Mouse (Mus musculus) cerebellum, adult 9-10 months (tissue): ENCODE data around the gene Alk.

Experiments used
- DNase-seq: peaks from one replicate; pipeline ENCODE4 v3.0.0; 2022

The Alk gene

DNA sequence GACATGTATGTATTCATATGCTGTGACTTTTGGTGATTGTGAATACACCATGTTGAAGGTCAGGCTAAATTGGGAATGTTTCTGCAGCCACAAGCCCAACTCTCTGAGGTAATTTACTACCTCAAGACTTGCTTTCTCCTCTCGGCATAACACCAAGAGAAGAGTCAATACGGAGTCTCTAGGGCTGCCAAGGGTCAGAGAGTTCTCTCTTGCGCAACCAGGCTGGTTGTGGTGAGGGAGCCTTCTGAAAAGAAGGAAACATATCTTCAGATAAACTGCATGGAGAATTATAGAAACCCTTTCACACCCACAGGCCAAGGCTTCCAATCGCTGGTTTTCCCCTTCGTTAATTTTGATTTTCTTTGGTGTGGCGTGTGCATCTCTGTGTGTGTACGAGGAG, 649.4 kb downstream of the Alk start:
- DNase-seq, result no peak

DNA sequence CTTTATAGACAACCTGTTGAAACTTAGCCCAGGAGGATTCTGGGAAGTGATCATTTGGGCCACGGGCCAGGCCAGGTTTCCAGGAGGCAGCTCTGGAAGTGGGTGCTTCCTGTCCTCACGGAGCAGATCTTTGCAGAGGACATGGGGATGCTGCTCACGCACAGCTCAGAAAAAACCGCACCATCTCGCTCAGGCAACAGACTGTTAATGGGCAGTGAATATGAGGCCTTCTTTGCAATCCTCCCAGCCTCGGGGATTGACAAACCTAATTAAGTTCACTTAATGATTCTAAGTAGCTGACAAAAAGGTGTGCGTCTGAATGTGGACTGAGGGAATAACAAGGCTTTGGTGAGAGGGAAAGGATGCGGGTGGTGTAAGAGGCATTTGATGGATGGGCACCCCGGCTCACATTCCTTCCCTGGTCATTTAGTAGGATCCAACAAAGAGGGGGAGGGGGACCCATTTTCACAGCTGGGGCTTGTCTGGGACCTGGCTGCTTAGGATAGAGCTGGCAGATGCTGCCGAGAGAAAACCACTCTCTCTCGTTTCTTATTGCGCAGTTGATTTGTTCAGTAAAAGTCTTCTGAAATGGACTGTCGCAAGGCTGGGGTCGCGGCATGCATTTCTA, 650.1 kb downstream of the Alk start:
- DNase-seq, result no peak

DNA sequence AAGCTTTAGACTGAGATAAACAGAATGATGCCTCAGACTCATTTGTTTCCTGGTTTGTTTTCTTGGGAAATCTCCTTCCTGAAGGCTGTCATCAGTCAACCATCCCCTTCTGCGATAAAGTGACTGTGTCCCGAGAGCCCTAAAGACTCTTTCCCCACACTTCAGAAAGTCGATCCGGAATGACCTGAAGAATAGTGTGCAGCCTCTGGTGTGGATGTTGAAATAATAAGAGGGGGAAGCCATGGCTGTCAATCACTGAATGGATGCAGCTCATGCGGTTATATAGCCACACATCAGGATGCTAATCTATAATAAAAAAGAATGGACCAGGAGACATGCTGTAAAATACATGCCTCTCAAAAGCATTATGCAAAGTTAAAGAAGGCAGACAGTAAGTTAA, 653.5 kb downstream of the Alk start:
- DNase-seq, result no peak

DNA sequence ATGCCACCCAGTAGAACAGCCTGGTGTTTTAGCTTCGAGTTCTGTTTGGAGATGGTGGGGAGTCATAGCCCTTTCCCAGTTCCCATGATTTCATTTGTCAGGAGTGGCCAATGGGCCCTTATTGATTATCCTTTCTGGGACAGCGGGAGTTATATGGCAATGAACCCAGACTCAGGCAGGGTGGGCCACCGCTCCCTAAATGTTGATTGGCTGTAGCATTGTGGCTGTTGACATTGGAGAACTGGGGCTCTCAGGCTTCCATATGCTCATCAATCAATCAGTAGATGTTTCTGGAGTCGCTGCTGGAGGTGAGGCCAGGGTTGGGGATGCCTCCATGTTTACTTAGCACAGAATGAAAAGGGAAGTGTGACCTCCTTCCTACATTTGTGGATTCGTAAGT, 655.7 kb downstream of the Alk start:
- no peak for DNase-seq

DNA sequence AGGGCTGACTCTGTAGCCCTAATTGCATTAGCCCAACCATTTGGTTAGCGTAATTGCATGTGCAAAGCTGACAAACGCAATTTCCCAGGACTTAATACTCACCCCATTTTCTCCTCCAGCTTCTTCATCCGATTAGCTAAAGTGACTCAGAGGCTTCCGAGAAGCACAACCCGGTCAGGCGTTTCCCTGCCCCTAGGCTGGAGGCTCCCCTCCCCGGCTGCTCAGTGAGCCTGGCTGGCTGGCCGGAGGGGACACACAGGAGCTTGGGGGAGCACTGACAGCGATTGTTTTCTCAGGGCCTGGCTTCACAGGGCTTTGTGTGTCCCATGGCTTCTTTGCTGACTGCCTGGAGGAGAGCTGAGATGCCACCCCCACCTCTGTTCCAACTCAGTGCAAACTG, 657.0 kb downstream of the Alk start:
- DNase-seq, result no peak

DNA sequence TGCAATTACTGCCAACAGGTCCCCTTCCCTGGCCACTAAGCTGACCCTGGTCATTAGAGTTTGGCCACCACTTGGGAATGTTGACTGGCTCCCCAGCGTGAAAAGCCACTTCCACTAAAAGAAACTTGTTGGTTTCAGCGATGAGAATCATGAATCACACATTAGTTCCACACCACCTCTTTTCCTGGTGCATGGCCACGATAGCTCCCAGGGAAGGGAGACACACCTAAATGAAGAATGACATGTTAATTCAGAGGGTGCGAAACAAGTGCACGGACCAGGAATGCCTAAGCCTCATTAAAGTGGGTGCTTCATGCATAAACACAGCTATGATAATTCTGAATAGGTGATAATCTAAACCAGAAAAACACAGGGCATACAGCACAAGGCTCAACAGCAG, 660.4 kb downstream of the Alk start:
- no peak for DNase-seq

DNA sequence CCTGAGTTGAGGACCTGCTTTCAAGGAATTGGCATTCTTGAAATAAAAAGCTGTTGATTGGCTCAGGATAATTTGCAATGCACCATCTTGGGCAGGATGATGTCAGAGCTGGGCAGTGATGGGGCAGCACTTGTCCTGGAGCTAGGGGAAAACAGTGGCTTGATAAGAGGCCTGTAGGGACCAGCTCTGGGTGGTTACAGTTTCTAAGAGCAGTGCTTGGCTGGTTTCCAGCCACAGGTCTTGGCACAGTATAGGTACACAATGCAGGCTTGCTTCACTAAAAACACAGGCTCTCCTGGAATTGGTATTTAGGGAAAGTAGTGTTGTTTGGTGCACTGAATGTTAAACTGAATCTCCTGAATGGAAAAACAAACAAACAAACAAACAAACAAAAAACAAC, 662.4 kb downstream of the Alk start:
- DNase-seq, result no peak

DNA sequence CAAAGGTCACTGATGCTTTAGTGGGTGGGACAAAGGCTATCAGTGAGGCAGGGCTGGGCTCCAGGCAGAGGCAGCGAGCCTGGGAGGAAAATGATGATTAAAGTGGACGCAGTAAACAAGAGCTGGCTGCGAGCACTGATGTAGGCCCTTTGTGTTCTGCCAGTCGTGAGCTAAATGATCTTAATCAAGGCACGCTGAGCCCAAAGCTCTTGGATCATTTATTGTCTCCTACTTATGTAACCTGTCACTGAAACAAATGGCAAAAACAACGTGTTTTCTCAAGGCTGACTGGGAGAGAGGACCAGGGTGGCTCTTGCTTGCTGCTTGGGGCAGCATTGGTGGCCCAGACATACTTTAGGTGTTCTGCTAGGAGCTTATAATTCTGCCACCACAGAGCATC, 663.0 kb downstream of the Alk start:
- no peak for DNase-seq

DNA sequence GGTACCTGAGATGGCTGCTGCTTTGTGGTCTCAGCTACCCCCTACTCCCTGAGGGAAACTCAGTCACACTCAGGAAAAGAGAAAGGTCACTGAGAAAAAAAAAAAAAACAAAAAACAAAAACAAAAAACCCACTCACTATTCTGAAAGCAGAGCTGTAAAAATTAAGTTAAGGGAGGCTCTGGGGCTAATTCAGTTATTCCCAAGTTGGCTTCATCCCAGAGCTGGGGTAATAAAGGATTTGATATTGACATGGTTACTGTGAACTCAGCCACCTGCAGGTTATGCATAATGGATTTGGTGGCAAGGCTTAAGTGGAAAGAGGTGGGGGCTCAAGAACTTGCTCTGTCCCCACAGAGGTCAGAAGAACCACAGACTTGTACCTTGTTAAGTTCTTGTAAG, 667.7 kb downstream of the Alk start:
- no peak for DNase-seq

DNA sequence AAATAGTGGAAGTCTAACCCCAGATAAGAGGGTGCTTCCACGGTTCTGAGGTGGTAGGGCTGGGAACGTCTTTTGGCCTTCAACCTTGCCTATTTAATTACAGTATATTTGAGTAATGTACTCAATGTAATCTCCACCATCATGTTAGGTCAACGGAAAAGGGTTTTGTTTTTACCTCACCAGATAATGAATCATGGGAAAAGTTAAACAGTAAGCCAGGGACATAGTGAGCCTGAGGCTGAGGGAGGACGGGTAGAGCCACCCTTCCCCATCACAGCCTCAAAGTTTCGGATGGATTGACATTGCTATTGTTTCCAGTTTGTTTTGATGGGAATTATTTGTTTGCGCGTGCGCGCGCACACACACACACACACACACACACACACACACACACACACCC, 668.6 kb downstream of the Alk start:
- no peak for DNase-seq

DNA sequence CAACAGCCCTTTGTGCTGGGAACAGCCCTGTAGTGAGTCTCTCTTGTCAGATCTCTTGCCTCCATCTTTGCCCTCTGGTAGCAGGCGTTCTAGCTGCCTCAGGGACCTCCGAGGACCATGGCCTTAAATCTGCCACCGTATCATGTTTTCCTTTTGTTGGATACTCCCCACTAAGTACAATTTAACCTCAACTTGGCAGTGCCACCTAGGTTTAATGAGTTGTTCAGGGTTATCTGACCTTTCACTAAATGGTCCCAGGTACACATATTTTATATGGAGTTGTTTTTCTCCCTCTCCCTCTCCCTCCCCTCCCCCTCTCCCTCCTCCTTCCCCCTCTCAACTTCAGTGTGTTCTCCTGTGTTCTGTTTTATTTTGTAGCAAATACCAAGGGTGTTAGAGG, 669.1 kb downstream of the Alk start:
- DNase-seq, result no peak

DNA sequence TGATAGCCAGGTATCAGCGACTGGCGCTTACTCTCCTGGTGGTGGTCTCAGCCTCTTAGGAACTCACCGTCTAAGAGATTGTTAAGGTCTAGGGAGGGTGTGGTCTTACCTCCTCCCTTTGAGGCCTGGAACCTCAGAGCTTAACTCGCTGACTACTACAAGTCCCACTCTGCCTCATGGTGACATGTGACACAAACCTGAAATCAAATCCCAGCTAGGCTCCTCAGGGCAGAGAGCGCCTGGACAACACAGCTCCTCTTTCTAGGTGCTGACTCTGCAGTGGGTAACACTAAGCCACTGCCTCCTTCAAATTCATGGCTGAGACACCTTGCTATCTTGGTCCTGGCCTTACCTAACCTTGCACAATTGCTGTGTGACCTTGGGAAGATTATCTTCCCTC, 689.5 kb downstream of the Alk start:
- no peak for DNase-seq

DNA sequence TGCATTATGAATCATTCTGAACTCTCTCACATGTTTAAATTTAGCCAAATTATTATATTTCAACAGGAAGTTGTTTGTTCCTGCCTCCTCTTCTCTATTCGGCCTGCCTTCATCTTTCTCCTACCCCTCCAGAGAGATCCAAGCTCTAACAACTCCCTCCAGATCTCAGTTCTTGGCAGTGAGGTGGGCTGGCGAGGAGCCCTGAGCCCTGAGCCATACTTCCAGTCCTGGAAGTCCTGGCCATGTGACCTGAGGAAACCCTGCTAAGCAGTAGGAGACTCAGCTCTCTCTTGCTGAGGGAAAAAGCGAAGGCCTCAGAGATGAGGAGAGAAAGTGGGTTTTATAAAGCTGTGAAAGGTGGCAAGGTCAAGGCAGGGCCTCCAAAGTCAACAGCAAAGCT, 689.9 kb downstream of the Alk start:
- no peak for DNase-seq

DNA sequence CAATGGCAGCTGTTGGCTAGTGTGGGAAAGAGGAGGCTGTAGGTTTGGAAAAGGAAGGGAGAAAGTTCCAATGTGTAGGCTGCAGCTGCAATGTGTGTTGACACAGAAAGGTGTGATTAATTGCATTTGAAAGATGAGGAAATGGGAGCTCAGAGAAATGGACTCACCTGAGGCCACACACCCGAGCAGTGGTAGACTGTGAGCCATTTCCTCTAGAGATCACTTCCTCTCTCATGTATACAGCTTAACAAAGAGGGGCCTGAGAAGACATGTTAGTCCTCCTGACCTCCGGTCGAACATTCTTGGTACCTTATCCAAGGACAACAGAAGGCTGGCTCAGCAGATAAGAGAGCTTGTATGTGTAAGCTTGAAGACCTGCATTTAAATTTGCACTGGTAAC, 691.2 kb downstream of the Alk start:
- no peak for DNase-seq

DNA sequence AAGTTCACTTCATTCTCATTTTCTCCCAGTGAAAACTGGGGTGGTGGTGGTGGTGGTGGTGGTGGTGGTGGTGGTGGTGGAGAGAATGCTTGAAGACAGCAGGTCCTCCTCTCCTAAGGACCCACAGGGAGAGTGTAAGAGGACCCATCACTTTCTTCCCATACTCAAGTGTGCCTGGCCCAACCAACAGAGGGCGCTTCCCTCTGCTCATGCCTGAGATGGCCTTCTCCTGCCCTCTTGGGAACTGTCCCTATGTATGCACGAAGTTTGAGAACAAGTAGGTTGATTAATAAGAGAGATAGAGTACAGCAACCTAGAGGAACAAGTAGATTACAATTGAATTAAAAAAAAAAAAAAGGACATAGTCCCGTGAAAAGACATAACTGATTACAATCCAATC, 695.3 kb downstream of the Alk start:
- peak; percentile 5 for DNase-seq

DNA sequence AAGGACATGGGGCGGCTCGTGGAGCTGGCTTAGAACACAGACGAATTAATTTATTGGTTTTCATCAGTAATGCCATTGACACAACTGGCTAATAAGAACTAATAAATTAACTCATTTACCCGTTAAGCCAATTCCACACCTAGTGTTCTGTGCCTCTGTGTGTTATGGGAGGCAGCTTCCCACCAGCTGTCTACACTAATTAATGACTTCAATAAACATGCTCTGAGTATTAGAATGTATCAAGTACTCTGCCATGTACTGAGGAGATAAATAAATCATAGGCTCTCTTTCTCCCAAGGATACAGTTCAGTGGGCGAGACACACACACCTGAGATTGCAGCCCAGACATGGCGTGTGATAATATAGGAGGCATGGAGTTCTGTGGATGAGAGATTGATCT, 723.1 kb downstream of the Alk start:
- no peak for DNase-seq

DNA sequence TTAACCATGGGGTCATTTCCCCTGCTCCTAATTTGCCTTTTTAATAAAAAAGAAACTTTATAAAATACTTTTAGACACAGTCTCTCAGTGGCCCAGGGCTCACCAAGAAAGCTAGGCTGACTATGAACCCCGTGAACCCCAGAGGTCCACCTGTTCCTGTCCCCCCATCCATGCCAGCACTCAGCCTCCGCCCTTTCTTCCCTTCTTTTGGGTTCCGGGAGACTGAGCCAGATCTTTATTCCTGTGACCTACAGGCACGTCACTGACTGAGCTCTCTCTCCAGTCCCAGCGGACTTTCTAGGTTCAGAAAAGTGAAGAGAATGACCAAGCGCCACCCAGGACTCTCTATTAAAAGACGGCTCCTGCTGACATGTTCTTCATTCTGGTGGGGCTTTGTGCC, 728.9 kb downstream of the Alk start:
- DNase-seq, result no peak

DNA sequence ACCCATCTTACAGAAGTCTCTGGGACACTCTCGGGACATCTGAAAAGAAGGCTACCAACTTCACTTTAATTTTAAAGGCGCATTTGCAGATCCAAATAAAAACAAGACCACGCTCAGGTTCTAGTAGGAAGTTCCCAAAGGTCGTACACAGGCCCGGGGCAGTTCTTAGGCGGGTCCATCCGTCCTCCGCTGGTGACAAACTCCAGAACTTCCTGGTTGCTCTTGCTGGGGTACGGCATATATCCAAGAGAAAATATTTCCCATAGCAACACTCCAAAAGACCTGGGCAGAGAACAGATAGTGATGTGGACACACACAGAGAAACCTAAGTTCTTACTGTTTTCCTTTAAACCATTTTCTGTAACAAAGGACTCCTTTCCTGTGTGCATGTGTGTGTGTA, 729.6 kb downstream of the Alk start:
- DNase-seq, result no peak

DNA sequence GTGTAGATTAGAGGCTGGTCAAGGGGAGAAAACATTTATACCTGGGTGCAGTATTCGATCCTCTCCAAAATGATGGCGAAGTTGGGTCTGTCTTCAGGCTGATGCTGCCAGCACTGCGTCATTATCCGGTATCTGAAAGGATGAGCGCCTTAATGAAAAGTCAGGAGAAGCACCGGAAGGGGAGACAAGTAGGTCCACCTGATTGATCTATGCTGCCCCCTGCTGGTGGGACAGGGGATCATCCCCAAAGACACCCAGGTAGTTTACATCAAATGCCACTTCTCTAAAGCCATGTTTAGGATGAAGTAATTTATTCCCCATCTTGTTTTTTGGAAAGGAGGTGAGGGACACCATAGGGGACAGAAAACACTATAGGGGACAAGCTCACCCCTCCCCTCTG, 730.4 kb downstream of the Alk start:
- peak; percentile 32 for DNase-seq

DNA sequence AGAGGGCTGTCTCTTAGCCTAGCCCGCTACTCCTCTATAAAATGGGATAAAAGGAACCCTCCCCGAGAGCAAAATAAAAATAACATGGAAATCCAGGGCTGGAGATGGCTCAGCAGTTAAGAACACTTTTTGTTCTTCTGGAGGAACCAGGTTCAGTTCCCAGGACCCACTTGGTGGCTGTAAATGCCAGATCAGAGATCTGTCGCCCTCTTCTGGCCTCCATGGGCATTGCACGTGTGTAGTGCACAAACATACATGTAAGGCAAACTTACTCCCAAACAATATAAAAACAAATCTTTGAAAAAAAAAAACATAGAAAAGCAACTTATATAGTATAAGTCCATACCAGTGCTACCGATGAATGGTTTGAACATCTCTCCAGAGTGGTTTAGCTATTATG, 731.5 kb downstream of the Alk start:
- DNase-seq, result peak; percentile 3

DNA sequence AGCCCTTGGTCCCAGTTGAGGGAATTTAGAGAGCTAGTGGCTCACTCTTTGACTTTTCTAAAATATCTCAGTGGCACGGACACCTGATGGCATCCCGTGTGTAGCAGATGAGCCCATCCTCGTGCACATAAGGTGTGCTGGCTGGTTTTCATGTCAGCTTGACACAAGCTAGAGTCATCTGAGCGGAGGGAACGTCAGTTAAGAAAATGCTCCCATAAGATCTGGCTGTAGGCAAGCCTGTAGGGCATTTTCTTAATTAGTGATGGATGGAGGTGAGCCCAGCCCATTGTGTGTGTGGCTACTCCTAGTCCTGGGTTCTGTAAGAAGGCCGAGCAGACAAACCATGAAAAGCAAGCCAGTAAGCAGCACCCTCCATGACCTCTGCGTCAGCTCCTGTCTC, 732.4 kb downstream of the Alk start:
- DNase-seq, result no peak

DNA sequence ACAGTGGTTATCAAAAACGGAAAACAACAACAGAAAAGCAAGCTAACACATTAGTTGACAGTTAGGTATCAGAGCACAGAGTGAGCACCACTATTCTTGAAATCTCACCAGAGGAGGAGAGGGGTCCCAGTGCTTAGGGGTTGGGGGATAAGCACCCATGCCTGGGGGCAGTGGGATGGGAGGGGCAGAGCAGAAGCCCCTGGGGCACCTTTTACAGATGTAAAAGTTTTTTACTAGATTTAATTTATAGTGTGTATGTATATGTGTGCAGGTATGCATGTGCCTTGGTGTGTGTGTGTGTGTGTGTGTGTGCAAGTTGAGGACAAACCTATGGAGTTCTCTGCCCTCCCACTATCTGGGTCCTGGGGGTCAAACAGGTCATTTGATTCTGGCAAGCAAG, 733.8 kb downstream of the Alk start:
- no peak for DNase-seq

DNA sequence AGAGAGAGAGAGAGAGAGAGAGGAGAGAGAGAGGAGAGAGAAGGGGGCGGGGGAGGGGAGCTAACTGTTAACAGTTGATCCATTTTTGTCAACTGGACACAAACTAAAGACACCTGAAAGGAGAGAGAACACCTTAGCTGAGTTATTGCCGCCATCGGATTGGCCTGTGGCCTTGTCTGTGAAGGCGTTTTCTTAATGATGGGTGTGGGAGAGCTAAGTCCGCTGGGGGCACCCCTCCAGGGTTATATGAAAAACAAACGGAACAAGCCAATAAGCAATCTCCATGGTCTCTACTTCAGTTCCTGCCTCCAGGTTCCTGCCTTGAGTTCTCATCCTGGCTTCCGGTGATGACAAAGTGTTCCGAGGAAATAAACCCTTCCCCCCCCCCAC, 734.2 kb downstream of the Alk start:
- no peak for DNase-seq

DNA sequence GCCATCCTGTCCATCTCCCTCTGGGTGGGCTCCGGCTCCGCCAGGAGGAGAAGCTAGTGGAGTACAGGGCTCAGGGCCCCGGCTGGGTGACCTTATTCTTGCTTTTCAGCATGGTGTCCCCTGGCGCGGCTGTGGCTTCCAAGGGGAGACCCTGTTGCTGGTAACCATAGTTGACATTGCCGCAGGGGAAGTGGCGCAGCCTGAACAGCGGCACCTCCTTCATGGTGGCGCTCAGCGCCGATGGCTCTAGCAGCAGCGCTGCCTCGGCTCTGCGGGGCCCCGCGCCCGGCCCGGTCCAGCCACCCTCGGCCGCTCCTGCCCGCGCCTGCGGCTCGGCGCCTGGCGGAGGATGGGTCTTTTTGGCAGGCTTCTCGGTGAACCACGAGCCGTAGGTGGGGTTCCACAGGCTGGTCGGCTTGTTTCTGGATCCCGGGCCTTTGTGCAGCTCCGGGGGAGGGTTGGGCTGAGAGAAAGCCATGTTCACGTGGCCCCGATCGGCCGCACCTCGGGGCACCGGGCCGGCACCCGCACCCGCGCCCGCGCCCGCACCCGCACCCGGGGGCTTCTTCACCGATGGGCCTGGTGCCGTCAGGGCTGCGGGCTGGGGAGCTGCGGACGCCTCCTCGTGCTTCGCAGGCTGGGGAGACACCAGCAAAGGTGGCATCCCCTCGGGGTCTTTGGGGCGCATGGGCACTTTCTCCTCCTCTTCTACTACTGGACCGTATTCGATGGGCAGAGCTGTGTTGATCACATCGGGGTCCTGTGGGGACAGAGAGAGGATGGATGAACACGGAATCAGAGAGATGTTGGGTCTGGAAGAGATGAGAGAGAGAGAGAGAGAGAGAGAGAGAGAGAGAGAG, 734.8 kb downstream of the Alk start:
- no peak for DNase-seq

DNA sequence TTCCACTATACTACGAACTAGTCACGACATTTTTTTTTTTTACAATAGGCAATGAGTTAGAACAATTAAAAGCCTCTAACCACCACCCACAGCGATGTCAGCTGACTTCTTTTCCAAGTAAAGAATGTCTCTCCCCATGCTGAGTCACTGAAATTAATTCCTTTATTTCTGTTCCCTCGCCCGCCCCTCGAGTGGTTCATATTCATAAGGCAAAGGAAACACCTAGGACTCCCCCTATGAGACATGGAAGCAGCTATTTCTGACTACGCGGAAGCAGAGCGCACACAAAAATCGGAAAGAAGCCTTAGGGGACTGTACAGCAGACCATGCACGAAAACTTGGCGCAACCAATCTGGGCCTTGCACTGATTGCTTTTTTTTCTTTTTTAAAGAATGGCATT, 735.6 kb downstream of the Alk start:
- no peak for DNase-seq
